Mouse (Mus musculus): ENCODE measurements around the gene Atp2a2. TPM values are rescaled to one million over a fixed set of nuclear protein-coding genes. Genes with fewer than 3 reads are reported as not detected.

Atp2a2 gene
- polyA plus RNA-seq, 1 experiment from 2014 or later: 239 TPM

- ATAC-seq (no peak), DNase-seq (ENCODE audit: low read depth, low spot score) (no peak)
- H3K27me3 ChIP-seq: no peaks in the 10 kb centered on the region
- in situ Hi-C loops (cut with MboI; ENCODE audit: low pct_unique_long_range_greater_than_20kb): no loop called here
- CTCF ChIA-PET: interaction anchor here (2.9 kb wide), 1 partner anchor 19 kb away, joined by 10 read pairs; no protein-coding TSS in a partner anchor
- POLR2A ChIA-PET: no interaction called here
- TF ChIP-seq CTCF (IDR thresholded peaks at IDR 0.05): no peak
Measured at GRCm38 (mm10) chr5:122455584-122455983, 46.4 kb downstream of the Atp2a2 start.

- TF ChIP-seq CTCF (IDR thresholded peaks at IDR 0.05): no peak
- ChIA-PET POLR2A (no interaction called here), CTCF (no interaction called here)
- ATAC-seq (no peak), DNase-seq (ENCODE audit: low read depth, low spot score) (no peak)
- no peaks in the 10 kb centered on the region for H3K27me3 ChIP-seq
- in situ Hi-C loops (cut with MboI; ENCODE audit: low pct_unique_long_range_greater_than_20kb): no loop called here
Measured at GRCm38 (mm10) chr5:122454883-122455282, 47.1 kb downstream of the Atp2a2 start.

DNA sequence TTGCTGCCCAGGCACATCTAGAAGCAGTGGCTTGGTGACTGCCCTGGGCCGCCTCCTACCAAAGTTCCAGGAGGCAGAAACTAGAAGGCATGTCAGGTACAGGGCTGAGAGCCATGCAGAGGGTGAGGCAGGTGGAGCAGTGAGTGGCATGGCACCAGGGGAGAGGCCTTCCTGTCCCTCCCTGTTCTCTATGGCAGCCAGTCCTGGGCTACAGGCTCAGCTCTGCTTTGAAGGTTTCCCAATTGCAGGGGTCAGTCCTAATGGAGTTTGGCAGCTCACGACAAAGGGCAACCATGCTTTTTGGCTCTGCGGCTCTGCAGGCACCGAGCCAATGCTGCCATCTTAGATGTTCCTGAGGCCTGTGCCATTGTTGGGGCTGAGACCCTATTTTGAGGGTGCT lies 47.6 kb downstream of the Atp2a2 start:
- ATAC-seq (no peak), DNase-seq (ENCODE audit: low read depth, low spot score) (no peak)
- no peak for TF ChIP-seq CTCF (IDR thresholded peaks at IDR 0.05)
- CTCF ChIA-PET: interaction anchor here (1.3 kb wide), 1 partner anchor 20 kb away, joined by 3 read pairs; no protein-coding TSS in a partner anchor
- H3K27me3 ChIP-seq: no peaks in the 10 kb centered on the region
- in situ Hi-C loops (cut with MboI; ENCODE audit: low pct_unique_long_range_greater_than_20kb): no loop called here
- POLR2A ChIA-PET: interaction anchor here (1.6 kb wide), 1 partner anchor 14 kb away, joined by 3 read pairs; no protein-coding TSS in a partner anchor

DNA sequence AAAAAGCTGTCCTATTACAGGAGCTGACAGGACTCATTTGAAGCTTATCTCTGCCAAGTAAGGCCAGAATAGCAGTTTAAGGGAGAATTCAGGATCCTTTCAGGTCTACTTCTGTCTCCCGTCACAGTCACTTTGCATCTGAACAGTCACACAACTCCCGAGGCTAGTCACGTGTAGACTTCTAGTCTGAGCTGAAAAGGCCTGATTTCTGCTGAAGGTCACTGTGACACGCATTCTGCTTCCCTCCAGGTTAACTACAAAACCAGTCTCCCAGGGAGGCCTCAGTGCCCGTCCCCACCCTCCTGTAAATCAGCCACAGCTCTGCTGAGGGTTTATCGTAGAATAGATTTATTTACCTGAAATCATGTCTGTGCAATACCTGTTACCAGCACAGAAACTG lies 48.8 kb downstream of the Atp2a2 start:
- ChIA-PET POLR2A (interaction anchor here (1.6 kb wide), 1 partner anchor 13 kb away, joined by 3 read pairs; no protein-coding TSS in a partner anchor), CTCF (interaction anchor here (1.3 kb wide), 1 partner anchor 21 kb away, joined by 3 read pairs; no protein-coding TSS in a partner anchor)
- in situ Hi-C loops (cut with MboI; ENCODE audit: low pct_unique_long_range_greater_than_20kb): no loop called here
- no peak for TF ChIP-seq CTCF (IDR thresholded peaks at IDR 0.05)
- no peaks in the 10 kb centered on the region for H3K27me3 ChIP-seq
- ATAC-seq (no peak), DNase-seq (ENCODE audit: low read depth, low spot score) (no peak)

DNA sequence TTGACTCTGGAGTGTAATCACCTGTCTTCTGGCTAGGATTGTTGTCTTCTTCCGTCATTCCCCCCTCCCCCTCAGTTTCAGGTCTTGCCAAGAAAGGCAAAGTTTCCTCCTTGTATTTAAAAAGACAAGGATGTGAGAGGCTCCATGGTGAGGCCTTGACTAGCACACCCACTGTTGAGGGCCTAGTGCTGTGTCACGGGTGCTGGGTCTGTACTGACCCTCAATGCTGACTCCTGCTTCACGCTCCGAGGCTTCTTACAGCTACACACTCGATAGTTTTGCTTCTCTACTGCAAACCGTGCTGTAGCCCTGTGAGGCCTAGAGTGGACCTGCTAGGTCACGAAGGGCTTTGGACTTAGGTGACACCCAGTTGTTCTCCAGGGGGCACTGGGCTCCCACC lies 49.8 kb downstream of the Atp2a2 start:
- TF ChIP-seq CTCF (IDR thresholded peaks at IDR 0.05): no peak
- no peaks in the 10 kb centered on the region for H3K27me3 ChIP-seq
- POLR2A ChIA-PET: no interaction called here
- DNase-seq (ENCODE audit: low read depth, low spot score) (no peak), ATAC-seq (no peak)
- CTCF ChIA-PET: interaction anchor here (0.8 to 1.8 kb wide), 2 partner anchors 23 to 24 kb away, joined by 3 read pairs; no protein-coding TSS in a partner anchor
- in situ Hi-C loops (cut with MboI; ENCODE audit: low pct_unique_long_range_greater_than_20kb): no loop called here

GRCm38 (mm10) chr5:122451324-122451723 lies 50.7 kb downstream of the Atp2a2 start:
- ChIA-PET CTCF (interaction anchor here (0.8 to 1.8 kb wide), 2 partner anchors 24 to 25 kb away, joined by 3 read pairs; no protein-coding TSS in a partner anchor), POLR2A (no interaction called here)
- H3K27me3 ChIP-seq: no peaks in the 10 kb centered on the region
- in situ Hi-C loops (cut with MboI; ENCODE audit: low pct_unique_long_range_greater_than_20kb): no loop called here
- no peak for ATAC-seq
- DNase-seq (ENCODE audit: low read depth, low spot score): no peak
- no peak for TF ChIP-seq CTCF (IDR thresholded peaks at IDR 0.05)

DNA sequence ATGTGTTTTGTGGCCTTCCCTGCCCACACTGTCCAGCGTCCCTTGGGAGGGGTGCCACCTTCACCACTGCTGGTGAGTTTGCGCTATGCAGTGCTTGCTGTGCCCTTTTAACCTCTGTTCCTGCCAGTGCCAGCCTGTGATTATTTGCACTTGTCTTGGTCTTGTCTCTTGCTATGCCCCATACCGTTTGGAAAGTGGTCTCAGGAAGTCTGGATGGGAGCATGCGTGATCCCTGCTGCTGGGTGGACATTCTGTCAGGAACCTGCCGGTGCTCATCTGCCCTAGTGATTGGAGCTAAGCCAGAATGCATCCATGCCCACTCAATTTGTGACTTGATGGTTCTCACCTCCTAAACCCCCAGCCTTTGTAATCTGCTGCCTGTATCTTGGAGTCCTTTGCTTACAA lies 51.1 kb downstream of the Atp2a2 start:
- no peaks in the 10 kb centered on the region for H3K27me3 ChIP-seq
- ATAC-seq (no peak), DNase-seq (ENCODE audit: low read depth, low spot score) (no peak)
- POLR2A ChIA-PET: interaction anchor here (0.8 kb wide), 1 partner anchor 11 kb away, joined by 6 read pairs; no protein-coding TSS in a partner anchor
- no peak for TF ChIP-seq CTCF (IDR thresholded peaks at IDR 0.05)
- in situ Hi-C loops (cut with MboI; ENCODE audit: low pct_unique_long_range_greater_than_20kb): no loop called here
- CTCF ChIA-PET: interaction anchor here (1.8 kb wide), 1 partner anchor 25 kb away, joined by 3 read pairs; no protein-coding TSS in a partner anchor

- no peak for TF ChIP-seq CTCF (IDR thresholded peaks at IDR 0.05)
- DNase-seq (ENCODE audit: low read depth, low spot score): no peak
- ATAC-seq: no peak
- in situ Hi-C loops (cut with MboI; ENCODE audit: low pct_unique_long_range_greater_than_20kb): loop anchor here (10.0 kb wide), 1 partner anchor 175 kb away; no protein-coding TSS in a partner anchor
- ChIA-PET POLR2A (interaction anchor here (0.6 to 2.2 kb wide), 3 partner anchors 10 to 284 kb away, joined by 3 to 13 read pairs (median 6); no protein-coding TSS in a partner anchor), CTCF (interaction anchor here (1.1 to 1.3 kb wide), 2 partner anchors 11 to 24 kb away, joined by 4 read pairs; no protein-coding TSS in a partner anchor)
- H3K27me3 ChIP-seq: no peaks in the 10 kb centered on the region
Measured at GRCm38 (mm10) chr5:122449946-122450345, 52.1 kb downstream of the Atp2a2 start.

- in situ Hi-C loops (cut with MboI; ENCODE audit: low pct_unique_long_range_greater_than_20kb): loop anchor here (10.0 kb wide), 1 partner anchor 176 kb away; no protein-coding TSS in a partner anchor
- ATAC-seq (no peak), DNase-seq (ENCODE audit: low read depth, low spot score) (no peak)
- ChIA-PET CTCF (interaction anchor here (1.1 to 1.3 kb wide), 3 partner anchors 9 to 23 kb away, joined by 3 to 4 read pairs (median 4); no protein-coding TSS in a partner anchor), POLR2A (interaction anchor here (0.7 to 2.2 kb wide), 4 partner anchors 23 to 82 kb away, joined by 3 to 13 read pairs (median 3); no protein-coding TSS in a partner anchor)
- no peak for TF ChIP-seq CTCF (IDR thresholded peaks at IDR 0.05)
- no peaks in the 10 kb centered on the region for H3K27me3 ChIP-seq
Measured at GRCm38 (mm10) chr5:122448869-122449268, 53.2 kb downstream of the Atp2a2 start.

- no peak for TF ChIP-seq CTCF (IDR thresholded peaks at IDR 0.05)
- ChIA-PET POLR2A (interaction anchor here (0.7 to 2.2 kb wide), 3 partner anchors 22 to 54 kb away, joined by 3 to 13 read pairs (median 7); partner anchors contain the start of gene Atp2a2), CTCF (interaction anchor here (2.1 kb wide), 1 partner anchor 27 kb away, joined by 6 read pairs; no protein-coding TSS in a partner anchor)
- H3K27me3 ChIP-seq: no peaks in the 10 kb centered on the region
- peak; percentile 57 for DNase-seq (ENCODE audit: low read depth, low spot score)
- ATAC-seq: peak; percentile 66
- in situ Hi-C loops (cut with MboI; ENCODE audit: low pct_unique_long_range_greater_than_20kb): loop anchor here (10.0 kb wide), 1 partner anchor 177 kb away; no protein-coding TSS in a partner anchor
Measured at GRCm38 (mm10) chr5:122447857-122448256, 54.2 kb downstream of the Atp2a2 start.

DNA sequence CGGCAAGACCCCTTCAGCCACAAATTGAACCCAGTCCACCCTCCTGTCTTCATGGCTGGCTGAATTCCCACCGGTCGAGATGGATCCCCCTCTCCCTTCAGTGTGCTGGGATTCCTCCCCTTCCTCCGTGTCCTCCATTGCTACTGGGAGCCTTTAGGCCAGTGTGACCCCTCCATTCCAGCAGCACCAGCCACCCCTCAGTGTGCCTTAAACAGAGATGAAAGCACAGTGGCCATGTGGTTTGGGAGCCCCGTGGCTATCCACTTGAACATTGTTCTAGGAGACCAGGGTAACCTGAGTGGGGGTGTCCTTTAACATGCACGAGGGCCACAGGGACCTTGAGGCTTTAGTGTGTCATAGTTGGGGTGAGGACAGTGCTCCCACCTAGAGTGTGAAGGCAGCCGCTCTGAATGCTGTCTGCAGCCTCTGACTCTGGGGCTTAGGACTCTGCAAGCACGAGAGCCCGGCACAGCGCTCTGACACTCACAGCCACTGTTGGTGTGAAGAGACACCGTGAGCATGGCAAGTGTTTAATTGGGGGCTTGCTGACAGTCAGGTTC lies 56.9 kb downstream of the Atp2a2 start:
- H3K27me3 ChIP-seq: no peaks in the 10 kb centered on the region
- ATAC-seq (no peak), DNase-seq (ENCODE audit: low read depth, low spot score) (no peak)
- CTCF ChIA-PET: no interaction called here
- no peak for TF ChIP-seq CTCF (IDR thresholded peaks at IDR 0.05)
- POLR2A ChIA-PET: no interaction called here
- in situ Hi-C loops (cut with MboI; ENCODE audit: low pct_unique_long_range_greater_than_20kb): loop anchor here (10.0 kb wide), 1 partner anchor 180 kb away; no protein-coding TSS in a partner anchor
